Mouse (Mus musculus): ENCODE results near the gene Rala. TPM values are rescaled to one million over a fixed set of nuclear protein-coding genes. Genes with fewer than 3 reads are reported as not detected.
A peak's percentile ranks its signal among the peaks of the same experiment; 100 is the strongest.

Rala gene
- total and polyA plus RNA-seq, 3 experiments, result 8.4 to 30.1 (median 24.2) TPM

- Histone ChIP-seq H3K36me3 (replicated peaks) (no peaks in the 10 kb centered on the region), H3K4me3 (ENCODE audit: low read depth, low read length) (no peak overlapping the region), H3K27me3 (ENCODE audit: insufficient read depth, low read length) (peaks cover 29% of the 10 kb centered on the region), H3K4me1 (ENCODE audit: insufficient read depth, low read depth, low read length) (peaks cover 11% of the 10 kb centered on the region), H3K9me3 (replicated peaks) (no peaks in the 10 kb centered on the region)
- TF ChIP-seq CTCF (IDR thresholded peaks at IDR 0.05; ENCODE audit: low read depth, low read length) (no peak), GATA1 (IDR thresholded peaks at IDR 0.05; ENCODE audit: borderline replicate concordance, low read length) (no peak)
- no peak for DNase-seq (ENCODE audit: low spot score)
- ATAC-seq (ENCODE audit: extremely low read depth, insufficient number of reproducible peaks, low FRiP score, poor library complexity, severe bottlenecking), result no peak
Observed at GRCm38 (mm10) chr13:17949555-17949954, 5.5 kb upstream of the Rala start.

- no peak for DNase-seq (ENCODE audit: low spot score)
- H3K36me3 ChIP-seq (replicated peaks), result no peaks in the 10 kb centered on the region
- peak overlapping the region; percentile 82 for H3K4me3 ChIP-seq (ENCODE audit: low read depth, low read length)
- peaks cover 3% of the 10 kb centered on the region; the same call in 1 of the 2 replicates for H3K27me3 ChIP-seq (ENCODE audit: insufficient read depth, low read length)
- no peak for ATAC-seq (ENCODE audit: extremely low read depth, insufficient number of reproducible peaks, low FRiP score, poor library complexity, severe bottlenecking)
- no peaks in the 10 kb centered on the region for H3K9me3 ChIP-seq (replicated peaks)
- H3K4me1 ChIP-seq (ENCODE audit: insufficient read depth, low read depth, low read length), result peaks cover 26% of the 10 kb centered on the region
- TF ChIP-seq TAL1 (conservative IDR thresholded peaks at IDR 0.05; ENCODE audit: low read depth, low read length) (no peak), POLR2AphosphoS5 (IDR thresholded peaks at IDR 0.05; ENCODE audit: insufficient replicate concordance, low read depth, low read length) (no peak), GATA2 (IDR thresholded peaks at IDR 0.05; ENCODE audit: borderline replicate concordance, low read depth, low read length) (no peak), GATA1 (IDR thresholded peaks at IDR 0.05; ENCODE audit: borderline replicate concordance, low read length) (no peak), CTCF (IDR thresholded peaks at IDR 0.05; ENCODE audit: low read depth, low read length) (no peak)
Observed at GRCm38 (mm10) chr13:17943306-17944077, 547 bp downstream of the Rala start.

GRCm38 (mm10) chr13:17942338-17942737 is 1.7 kb downstream of the Rala start:
- TF ChIP-seq POLR2AphosphoS5 (IDR thresholded peaks at IDR 0.05; ENCODE audit: insufficient replicate concordance, low read depth, low read length) (no peak), TAL1 (conservative IDR thresholded peaks at IDR 0.05; ENCODE audit: low read depth, low read length) (no peak), CTCF (IDR thresholded peaks at IDR 0.05; ENCODE audit: low read depth, low read length) (no peak), GATA2 (IDR thresholded peaks at IDR 0.05; ENCODE audit: borderline replicate concordance, low read depth, low read length) (no peak), GATA1 (IDR thresholded peaks at IDR 0.05; ENCODE audit: borderline replicate concordance, low read length) (no peak)
- DNase-seq (ENCODE audit: low spot score), result peak; percentile 12
- no peak for ATAC-seq (ENCODE audit: extremely low read depth, insufficient number of reproducible peaks, low FRiP score, poor library complexity, severe bottlenecking)

GRCm38 (mm10) chr13:17907309-17907708 is 36.7 kb downstream of the Rala start:
- no peaks in the 10 kb centered on the region for H3K9me3 ChIP-seq (replicated peaks)
- no peaks in the 10 kb centered on the region for H3K36me3 ChIP-seq (replicated peaks)
- TF ChIP-seq GATA1 (IDR thresholded peaks at IDR 0.05; ENCODE audit: borderline replicate concordance, low read length), result no peak
- H3K4me3 ChIP-seq (ENCODE audit: low read depth, low read length), result no peak overlapping the region
- no peak for ATAC-seq (ENCODE audit: extremely low read depth, insufficient number of reproducible peaks, low FRiP score, poor library complexity, severe bottlenecking)
- no peak for DNase-seq (ENCODE audit: low spot score)
- no peaks in the 10 kb centered on the region for H3K4me1 ChIP-seq (ENCODE audit: insufficient read depth, low read depth, low read length)
- H3K27me3 ChIP-seq (ENCODE audit: insufficient read depth, low read length), result no peaks in the 10 kb centered on the region

More at GRCm38 (mm10) chr13:17942338-17942737, 1.7 kb downstream of the Rala start:
- Histone ChIP-seq H3K4me3 (ENCODE audit: low read depth, low read length) (no peak overlapping the region), H3K9me3 (replicated peaks) (no peaks in the 10 kb centered on the region), H3K36me3 (replicated peaks) (no peaks in the 10 kb centered on the region), H3K27me3 (ENCODE audit: insufficient read depth, low read length) (no peaks in the 10 kb centered on the region), H3K4me1 (ENCODE audit: insufficient read depth, low read depth, low read length) (peaks cover 26% of the 10 kb centered on the region)

GRCm38 (mm10) chr13:17901474-17901873 is 42.6 kb downstream of the Rala start:
- H3K4me3 ChIP-seq (ENCODE audit: low read depth, low read length), result no peak overlapping the region
- H3K9me3 ChIP-seq (replicated peaks), result no peaks in the 10 kb centered on the region
- no peaks in the 10 kb centered on the region for H3K27me3 ChIP-seq (ENCODE audit: insufficient read depth, low read length)
- no peaks in the 10 kb centered on the region for H3K36me3 ChIP-seq (replicated peaks)
- DNase-seq (ENCODE audit: low spot score) (no peak), ATAC-seq (ENCODE audit: extremely low read depth, insufficient number of reproducible peaks, low FRiP score, poor library complexity, severe bottlenecking) (no peak)
- TF ChIP-seq CTCF (IDR thresholded peaks at IDR 0.05; ENCODE audit: low read depth, low read length), result no peak
- TF ChIP-seq TAL1 (conservative IDR thresholded peaks at IDR 0.05; ENCODE audit: low read depth, low read length), result no peak
- no peaks in the 10 kb centered on the region for H3K4me1 ChIP-seq (ENCODE audit: insufficient read depth, low read depth, low read length)

DNA sequence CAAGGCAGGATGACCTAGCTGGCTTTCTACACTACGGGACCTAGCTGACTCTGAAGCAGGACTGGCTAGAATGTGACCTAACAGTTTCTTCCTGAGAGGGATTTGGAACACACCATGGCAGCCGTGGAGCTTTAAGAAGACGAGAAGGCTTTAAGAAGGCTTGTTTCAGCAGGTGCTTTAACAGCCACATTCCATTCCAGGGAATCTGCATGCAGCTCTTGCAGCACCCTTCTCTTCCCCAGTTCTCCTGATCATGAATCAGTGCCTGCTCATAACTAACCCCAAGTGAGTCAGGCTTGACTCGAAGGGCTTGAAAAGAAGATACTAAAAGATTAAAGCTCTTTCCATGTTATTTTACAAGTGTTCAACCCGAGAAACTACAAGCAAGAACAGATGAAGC is 43.4 kb downstream of the Rala start:
- no peaks in the 10 kb centered on the region for H3K4me1 ChIP-seq (ENCODE audit: insufficient read depth, low read depth, low read length)
- H3K4me3 ChIP-seq (ENCODE audit: low read depth, low read length), result no peak overlapping the region
- DNase-seq (ENCODE audit: low spot score) (no peak), ATAC-seq (ENCODE audit: extremely low read depth, insufficient number of reproducible peaks, low FRiP score, poor library complexity, severe bottlenecking) (no peak)
- TF ChIP-seq POLR2AphosphoS5 (IDR thresholded peaks at IDR 0.05; ENCODE audit: insufficient replicate concordance, low read depth, low read length) (no peak), GATA1 (IDR thresholded peaks at IDR 0.05; ENCODE audit: borderline replicate concordance, low read length) (no peak), GATA2 (IDR thresholded peaks at IDR 0.05; ENCODE audit: borderline replicate concordance, low read depth, low read length) (no peak), TAL1 (conservative IDR thresholded peaks at IDR 0.05; ENCODE audit: low read depth, low read length) (no peak), CTCF (IDR thresholded peaks at IDR 0.05; ENCODE audit: low read depth, low read length) (no peak)
- H3K36me3 ChIP-seq (replicated peaks), result peaks cover 4% of the 10 kb centered on the region
- no peaks in the 10 kb centered on the region for H3K27me3 ChIP-seq (ENCODE audit: insufficient read depth, low read length)
- H3K9me3 ChIP-seq (replicated peaks), result no peaks in the 10 kb centered on the region

- no peak for TF ChIP-seq POLR2AphosphoS5 (IDR thresholded peaks at IDR 0.05; ENCODE audit: insufficient replicate concordance, low read depth, low read length)
- H3K27me3 ChIP-seq (ENCODE audit: insufficient read depth, low read length), result no peaks in the 10 kb centered on the region
- ATAC-seq (ENCODE audit: extremely low read depth, insufficient number of reproducible peaks, low FRiP score, poor library complexity, severe bottlenecking) (no peak), DNase-seq (ENCODE audit: low spot score) (no peak)
- H3K4me1 ChIP-seq (ENCODE audit: insufficient read depth, low read depth, low read length), result no peaks in the 10 kb centered on the region
- H3K4me3 ChIP-seq (ENCODE audit: low read depth, low read length), result no peak overlapping the region
- no peaks in the 10 kb centered on the region for H3K9me3 ChIP-seq (replicated peaks)
- H3K36me3 ChIP-seq (replicated peaks), result peaks cover 16% of the 10 kb centered on the region
Observed at GRCm38 (mm10) chr13:17897040-17897439, 47.0 kb downstream of the Rala start.

Measured in G1E (cell line).